Mouse (Mus musculus) brain, embryonic 14.5 days (tissue): ENCODE data around the gene Ssbp2.

ENCODE experiments used
- CTCF ChIP-seq: fragments of 200-500 bp; IDR thresholded peaks from 2 replicates; pipeline ENCODE4 v1.5.1; 2012; ENCODE audit warnings: inconsistent platforms, mild to moderate bottlenecking, moderate library complexity, borderline replicate concordance; ENCODE audit not compliant: insufficient read depth, insufficient read length; ENCODE audit errors: extremely low read depth
- POLR2A ChIP-seq: fragments of 200-500 bp; IDR thresholded peaks from 2 replicates; pipeline ENCODE4 v1.6.1; 2012; ENCODE audit warnings: mild to moderate bottlenecking, inconsistent platforms, borderline replicate concordance; ENCODE audit not compliant: poor library complexity, insufficient read depth, insufficient read length, severe bottlenecking; ENCODE audit errors: extremely low read depth

- TF ChIP-seq POLR2A: no peak
- TF ChIP-seq CTCF: no peak
Observed at GRCm38 (mm10) chr13:91502642-91503373, 42.7 kb downstream of the Ssbp2 start.
